Mouse (Mus musculus): ENCODE measurements at regions not wholly inside any gene's neighbourhood (a gene's known extent, or its start where the extent isn't known, plus 50 kb on each side); places are given as distances from the start of the nearest gene placed in this dataset.

- Histone ChIP-seq H3K36me3 (ENCODE audit: control insufficient read depth in 1 of 2, insufficient read depth in 2 of 2, low read length in 2 of 2) (no peaks in the 10 kb centered on the region), H3K9me3 (replicated peaks; ENCODE audit: insufficient read depth, low read length) (0 out of 2 replicates have a peak, but pooled peaks cover 1% of the 10 kb centered on the region), H3K4me1 (ENCODE audit: control insufficient read depth in 1 of 2, insufficient read depth in 2 of 2, low read length in 2 of 2) (no peaks in the 10 kb centered on the region), H3K79me2 (ENCODE audit: control insufficient read depth, insufficient read depth, low read length, poor library complexity) (no peaks in the 10 kb centered on the region), H3K27me3 (ENCODE audit: control insufficient read depth in 1 of 2, insufficient read depth in 2 of 2, low read length in 2 of 2) (no peaks in the 10 kb centered on the region), H3K9ac (ENCODE audit: control insufficient read depth, low read depth, low read length, poor library complexity, severe bottlenecking) (no peak overlapping the region), H3K4me3 (ENCODE audit: control insufficient read depth in 1 of 2, insufficient read depth in 1 of 2, low read depth in 2 of 2, low read length in 2 of 2) (no peak overlapping the region), H3K27ac (ENCODE audit: control insufficient read depth, low read depth, low read length) (no peak overlapping the region)
- TF ChIP-seq ZNF384 (IDR thresholded peaks at IDR 0.05; ENCODE audit: low read depth, low read length), result no peak
- TF ChIP-seq POLR2AphosphoS2 (IDR thresholded peaks at IDR 0.05; ENCODE audit: low read length), result no peak
- no peak for TF ChIP-seq CHD1 (IDR thresholded peaks at IDR 0.05; ENCODE audit: low read depth, low read length)
- TF ChIP-seq TBP (IDR thresholded peaks at IDR 0.05; ENCODE audit: low read depth, low read length), result no peak
- no peak for TF ChIP-seq E2F4 (IDR thresholded peaks at IDR 0.05; ENCODE audit: borderline replicate concordance, low read depth, low read length)
- TF ChIP-seq ETS1 (IDR thresholded peaks at IDR 0.05; ENCODE audit: low read depth, low read length), result no peak
- no peak for TF ChIP-seq MYC (IDR thresholded peaks at IDR 0.05; ENCODE audit: low read depth, low read length)
- TF ChIP-seq UBTF (IDR thresholded peaks at IDR 0.05; ENCODE audit: borderline replicate concordance, insufficient read depth, low read depth, low read length), result no peak
- no peak for TF ChIP-seq GATA1 (IDR thresholded peaks at IDR 0.05; ENCODE audit: low read depth, low read length)
- TF ChIP-seq ELF1 (IDR thresholded peaks at IDR 0.05; ENCODE audit: low read depth, low read length), result no peak
- no peak for TF ChIP-seq MXI1 (IDR thresholded peaks at IDR 0.05; ENCODE audit: low read depth, low read length)
- no peak for TF ChIP-seq USF1 (IDR thresholded peaks at IDR 0.05; ENCODE audit: low read depth, low read length)
- no peak for TF ChIP-seq ZMIZ1 (IDR thresholded peaks at IDR 0.05; ENCODE audit: low read depth, low read length)
- TF ChIP-seq HCFC1 (IDR thresholded peaks at IDR 0.05; ENCODE audit: low read depth, low read length), result no peak
- no peak for TF ChIP-seq NRF1 (IDR thresholded peaks at IDR 0.05; ENCODE audit: insufficient read depth, low read depth, low read length, poor library complexity, severe bottlenecking)
- no peak for TF ChIP-seq NELFE (IDR thresholded peaks at IDR 0.05; ENCODE audit: low read depth, low read length)
- TF ChIP-seq JUND (IDR thresholded peaks at IDR 0.05; ENCODE audit: low read depth, low read length), result no peak
- DNase-seq (ENCODE audit: low read depth, low spot score), result no peak
Measured at GRCm38 (mm10) chr9:9548657-9549056, 309.8 kb upstream of the Arhgap42 start.

GRCm38 (mm10) chr9:9547570-9547969, 308.7 kb upstream of the Arhgap42 start:
- Histone ChIP-seq H3K27ac (ENCODE audit: control insufficient read depth, low read depth, low read length) (no peak overlapping the region), H3K36me3 (ENCODE audit: control insufficient read depth in 1 of 2, insufficient read depth in 2 of 2, low read length in 2 of 2) (no peaks in the 10 kb centered on the region), H3K79me2 (ENCODE audit: control insufficient read depth, insufficient read depth, low read length, poor library complexity) (no peaks in the 10 kb centered on the region), H3K27me3 (ENCODE audit: control insufficient read depth in 1 of 2, insufficient read depth in 2 of 2, low read length in 2 of 2) (no peaks in the 10 kb centered on the region), H3K9ac (ENCODE audit: control insufficient read depth, low read depth, low read length, poor library complexity, severe bottlenecking) (no peak overlapping the region), H3K4me3 (ENCODE audit: control insufficient read depth in 1 of 2, insufficient read depth in 1 of 2, low read depth in 2 of 2, low read length in 2 of 2) (no peak overlapping the region), H3K9me3 (replicated peaks; ENCODE audit: insufficient read depth, low read length) (0 out of 2 replicates have a peak, but pooled peaks cover 1% of the 10 kb centered on the region), H3K4me1 (ENCODE audit: control insufficient read depth in 1 of 2, insufficient read depth in 2 of 2, low read length in 2 of 2) (no peaks in the 10 kb centered on the region)
- TF ChIP-seq TBP (IDR thresholded peaks at IDR 0.05; ENCODE audit: low read depth, low read length) (no peak), SMC3 (IDR thresholded peaks at IDR 0.05; ENCODE audit: low read depth, low read length) (no peak), TCF12 (IDR thresholded peaks at IDR 0.05; ENCODE audit: low read depth, low read length) (no peak), E2F4 (IDR thresholded peaks at IDR 0.05; ENCODE audit: borderline replicate concordance, low read depth, low read length) (no peak), CHD2 (IDR thresholded peaks at IDR 0.05; ENCODE audit: low read length) (no peak), MYB (IDR thresholded peaks at IDR 0.05; ENCODE audit: low read depth, low read length) (no peak), RAD21 (IDR thresholded peaks at IDR 0.05; ENCODE audit: low read depth, low read length) (no peak), POLR2A (IDR thresholded peaks at IDR 0.05; ENCODE audit: control insufficient read depth in 1 of 2, insufficient read depth in 1 of 2, low read depth in 1 of 2, low read length in 2 of 2, poor library complexity in 1 of 2) (no peak)
- DNase-seq (ENCODE audit: low read depth, low spot score), result no peak
